Mouse (Mus musculus): Measurements from ENCODE around the gene Hal. TPM values are rescaled to one million over a fixed set of nuclear protein-coding genes. Genes with fewer than 3 reads are reported as not detected.

Hal gene
- polyA plus RNA-seq, 1 experiment from 2014 or later: 0.84 TPM

DNA sequence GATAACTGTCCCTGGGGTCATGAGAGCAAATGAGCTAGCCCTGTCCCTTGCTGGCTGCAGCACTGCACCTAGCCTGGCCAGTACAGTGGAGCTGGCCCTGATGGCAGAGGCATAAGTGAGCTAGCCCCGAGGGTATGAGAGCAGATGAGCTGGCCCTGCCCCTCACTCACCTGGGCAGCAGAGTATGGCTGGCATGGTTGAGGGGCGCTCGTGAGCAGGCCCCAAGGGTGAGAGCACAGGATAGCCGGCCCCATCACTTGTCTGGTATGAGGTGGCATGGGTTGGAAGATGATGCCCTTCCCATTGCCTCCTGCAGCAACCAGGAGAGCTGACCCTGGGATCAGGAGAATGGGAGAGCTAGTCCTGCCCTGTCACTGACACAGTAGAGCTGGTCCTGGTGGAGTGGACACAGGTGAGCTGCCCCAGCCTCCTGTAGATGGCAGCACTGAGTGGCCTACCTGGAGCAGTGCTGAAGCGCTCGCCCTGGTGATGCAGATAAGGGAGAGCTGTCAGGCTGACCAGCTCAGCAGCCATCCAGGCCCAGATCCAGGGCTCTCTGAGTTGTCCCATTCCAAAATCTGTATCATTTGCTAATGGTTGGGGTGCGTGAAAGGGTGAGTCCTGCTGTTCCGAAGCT lies 3.4 kb upstream of the Hal start:
- 78% methylated on average over 8 of the region's 8 CpGs for WGBS
- 0 out of 2 replicates have a peak, but pooled peaks cover 3% of the 10 kb centered on the region for H3K4me1 ChIP-seq (replicated peaks)
- no peaks in the 10 kb centered on the region for H3K27me3 ChIP-seq (replicated peaks)
- ATAC-seq: peak; percentile 65
- H3K4me3 ChIP-seq (replicated peaks): no peak overlapping the region
- H3K9me3 ChIP-seq: no peaks in the 10 kb centered on the region
- H3K36me3 ChIP-seq: peaks cover 24% of the 10 kb centered on the region
- no peak overlapping the region for H3K27ac ChIP-seq
- H3K9ac ChIP-seq: no peak overlapping the region
- H3K4me2 ChIP-seq (replicated peaks): no peak overlapping the region

DNA sequence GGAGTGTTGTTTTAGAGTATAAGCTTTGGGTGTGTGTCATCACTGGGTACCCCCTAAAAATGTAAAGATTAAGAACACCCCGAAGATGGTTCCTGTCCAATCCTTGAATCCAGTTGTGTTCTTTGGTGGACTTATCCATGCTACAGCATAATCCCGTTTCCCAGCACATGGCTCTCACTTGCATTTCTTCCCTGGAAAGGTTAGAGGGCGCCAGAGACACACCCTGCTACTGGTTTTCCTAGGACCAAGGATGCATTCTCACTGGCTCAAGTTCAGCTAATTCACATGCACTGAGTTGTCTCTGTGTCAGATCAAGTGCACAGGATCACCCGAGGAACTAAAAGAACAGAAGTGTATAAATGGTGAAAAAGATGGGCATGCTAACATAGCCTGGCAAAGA lies 1.9 kb upstream of the Hal start:
- Histone ChIP-seq H3K9me3 (no peaks in the 10 kb centered on the region), H3K4me2 (replicated peaks) (no peak overlapping the region), H3K27me3 (replicated peaks) (no peaks in the 10 kb centered on the region), H3K9ac (no peak overlapping the region), H3K4me1 (replicated peaks) (0 out of 2 replicates have a peak, but pooled peaks cover 3% of the 10 kb centered on the region), H3K4me3 (replicated peaks) (no peak overlapping the region), H3K27ac (no peak overlapping the region), H3K36me3 (peaks cover 11% of the 10 kb centered on the region; the same call in 1 of the 2 replicates)
- 0 out of 2 replicates have a peak, but pooled peaks have one; percentile 2 for ATAC-seq
- 27% methylated on average over 4 of the region's 4 CpGs for WGBS

DNA sequence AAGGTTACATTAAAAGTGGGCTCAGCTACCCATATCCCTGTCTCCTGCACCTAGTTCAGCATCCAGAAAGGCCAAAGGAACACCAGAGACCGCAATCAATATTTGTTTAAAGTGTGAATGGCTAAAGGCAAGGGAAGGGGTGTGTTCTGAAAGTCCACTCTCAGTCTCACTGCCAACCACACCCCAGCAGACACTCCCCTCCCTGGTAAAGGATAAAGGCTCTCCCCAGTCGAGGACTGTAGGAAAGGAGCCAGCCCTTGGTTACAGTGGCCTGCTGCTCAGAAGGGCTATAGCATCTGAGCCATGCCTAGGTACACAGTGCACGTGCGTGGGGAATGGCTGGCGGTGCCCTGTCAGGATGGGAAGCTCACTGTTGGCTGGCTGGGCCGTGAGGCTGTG lies 259 bp downstream of the Hal start:
- 0 out of 2 replicates have a peak, but pooled peaks cover 3% of the 10 kb centered on the region for H3K4me1 ChIP-seq (replicated peaks)
- 0 out of 2 replicates have a peak, but pooled peaks have one; percentile 46 for ATAC-seq

DNA sequence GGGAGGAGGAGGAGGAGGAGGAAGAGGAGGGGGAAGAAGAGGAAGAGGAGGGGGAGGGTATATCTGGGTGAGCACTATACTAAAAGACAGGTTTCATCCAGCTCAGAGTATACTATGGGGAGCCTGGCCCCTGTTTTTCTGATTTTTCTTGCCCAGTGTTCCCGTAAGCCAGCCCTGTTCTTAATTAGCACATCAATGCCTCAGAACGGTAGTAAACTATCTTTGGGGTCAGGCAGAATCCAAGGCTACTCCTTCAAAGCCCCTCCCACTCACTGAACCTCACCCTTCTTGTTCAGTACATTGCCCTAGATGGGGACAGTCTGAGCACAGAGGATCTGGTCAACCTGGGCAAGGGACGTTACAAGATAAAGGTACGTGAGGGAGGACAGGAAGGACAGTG lies 1.9 kb downstream of the Hal start:
- no peak overlapping the region for H3K4me2 ChIP-seq (replicated peaks)
- H3K4me3 ChIP-seq (replicated peaks): no peak overlapping the region
- no peaks in the 10 kb centered on the region for H3K9me3 ChIP-seq
- no peaks in the 10 kb centered on the region for H3K27me3 ChIP-seq (replicated peaks)
- WGBS: 50% methylated on average over 4 of the region's 4 CpGs
- H3K36me3 ChIP-seq: no peaks in the 10 kb centered on the region
- no peak overlapping the region for H3K9ac ChIP-seq
- no peak overlapping the region for H3K27ac ChIP-seq
- 0 out of 2 replicates have a peak, but pooled peaks cover 3% of the 10 kb centered on the region for H3K4me1 ChIP-seq (replicated peaks)
- ATAC-seq: no peak

More for the DNA sequence above, 259 bp downstream of the Hal start:
- Histone ChIP-seq H3K9ac (no peak overlapping the region), H3K27ac (no peak overlapping the region), H3K4me3 (replicated peaks) (no peak overlapping the region), H3K27me3 (replicated peaks) (no peaks in the 10 kb centered on the region), H3K4me2 (replicated peaks) (no peak overlapping the region), H3K9me3 (no peaks in the 10 kb centered on the region), H3K36me3 (peaks cover 4% of the 10 kb centered on the region; the same call in 1 of the 2 replicates)
- WGBS: 72% methylated on average over 6 of the region's 6 CpGs

DNA sequence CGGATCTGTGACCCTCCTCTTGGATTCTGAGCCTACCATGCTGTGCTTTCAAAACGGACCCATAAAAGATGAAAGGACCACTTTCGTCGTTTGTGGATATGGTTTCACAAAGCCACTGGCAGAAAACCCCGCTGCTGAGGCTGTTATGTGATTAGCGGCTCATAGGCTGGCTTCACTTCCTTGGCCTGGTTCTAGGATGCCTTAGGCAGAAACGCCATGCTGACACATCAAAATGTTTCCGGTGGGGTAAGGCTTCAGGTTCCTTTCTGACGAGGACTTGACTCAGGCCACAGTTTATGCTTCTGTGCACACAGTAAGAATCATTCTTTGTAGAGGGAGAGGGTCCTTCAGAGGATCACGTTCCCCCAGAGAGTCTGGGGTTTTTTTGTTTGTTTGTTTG lies 12.3 kb downstream of the Hal start:
- WGBS: 64% methylated on average over 10 of the region's 10 CpGs
- H3K27me3 ChIP-seq (replicated peaks): no peaks in the 10 kb centered on the region
- H3K4me3 ChIP-seq (replicated peaks): no peak overlapping the region
- H3K4me2 ChIP-seq (replicated peaks): no peak overlapping the region
- no peak for ATAC-seq
- H3K4me1 ChIP-seq (replicated peaks): no peaks in the 10 kb centered on the region
- H3K9ac ChIP-seq: no peak overlapping the region
- H3K36me3 ChIP-seq: no peaks in the 10 kb centered on the region
- no peaks in the 10 kb centered on the region for H3K9me3 ChIP-seq
- H3K27ac ChIP-seq: no peak overlapping the region

DNA sequence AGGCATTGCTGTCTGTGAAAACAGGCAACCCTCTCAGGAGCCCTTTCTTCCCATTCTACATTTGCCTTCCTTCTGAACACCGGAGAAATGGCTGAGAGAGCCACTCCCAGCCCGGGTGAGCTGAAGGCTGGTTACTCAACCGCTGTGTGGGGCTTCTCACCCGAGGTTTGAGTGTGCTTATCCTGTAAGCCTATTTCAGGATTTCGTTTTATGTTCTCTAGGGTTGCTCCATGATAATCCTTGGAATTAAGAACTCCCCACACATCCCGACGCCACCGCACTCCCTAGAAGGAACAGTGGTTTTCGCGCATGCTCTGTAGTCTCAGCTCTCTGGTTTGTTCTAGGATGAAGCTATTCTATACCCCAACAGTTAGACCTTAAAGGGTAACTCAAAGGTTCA lies 12.8 kb downstream of the Hal start:
- H3K4me2 ChIP-seq (replicated peaks): no peak overlapping the region
- WGBS: 76% methylated on average over 10 of the region's 10 CpGs
- H3K4me3 ChIP-seq (replicated peaks): no peak overlapping the region
- no peaks in the 10 kb centered on the region for H3K27me3 ChIP-seq (replicated peaks)
- H3K9me3 ChIP-seq: no peaks in the 10 kb centered on the region
- no peak for ATAC-seq
- H3K4me1 ChIP-seq (replicated peaks): no peaks in the 10 kb centered on the region
- H3K9ac ChIP-seq: no peak overlapping the region
- no peaks in the 10 kb centered on the region for H3K36me3 ChIP-seq
- no peak overlapping the region for H3K27ac ChIP-seq

DNA sequence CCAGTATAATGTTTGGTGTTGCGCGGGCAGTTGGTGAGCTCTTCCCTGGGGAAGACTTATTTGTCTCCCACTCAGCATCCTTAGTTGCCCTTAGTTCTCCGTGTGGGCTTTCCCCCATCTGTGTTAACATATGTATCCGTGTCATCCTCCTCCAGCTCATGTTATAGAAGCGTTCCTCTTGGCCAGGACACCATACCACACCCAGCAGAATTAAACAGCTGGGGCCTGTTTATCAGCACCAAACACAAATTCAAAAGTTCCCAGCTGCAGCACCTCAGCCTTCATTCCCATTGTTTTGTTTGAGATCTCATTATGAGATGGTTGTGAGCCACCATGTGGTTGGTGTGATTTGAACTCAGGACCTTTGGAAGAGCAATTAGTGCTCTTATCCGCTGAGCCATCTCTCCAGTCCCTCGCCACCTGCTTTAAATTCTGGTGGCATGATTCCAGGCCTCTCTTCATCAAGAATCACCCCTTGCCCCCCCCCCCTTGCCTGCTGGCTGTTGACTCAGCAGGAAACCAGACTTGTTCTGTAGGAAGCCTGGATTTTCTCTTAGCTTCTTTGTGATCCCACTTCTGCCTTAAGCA lies 19.9 kb downstream of the Hal start:
- Histone ChIP-seq H3K4me2 (replicated peaks) (no peak overlapping the region), H3K4me3 (replicated peaks) (no peak overlapping the region), H3K36me3 (no peaks in the 10 kb centered on the region), H3K9me3 (no peaks in the 10 kb centered on the region), H3K27me3 (replicated peaks) (no peaks in the 10 kb centered on the region), H3K27ac (no peak overlapping the region), H3K9ac (no peak overlapping the region), H3K4me1 (replicated peaks) (no peaks in the 10 kb centered on the region)
- 79% methylated on average over 7 of the region's 7 CpGs for WGBS
- no peak for ATAC-seq

DNA sequence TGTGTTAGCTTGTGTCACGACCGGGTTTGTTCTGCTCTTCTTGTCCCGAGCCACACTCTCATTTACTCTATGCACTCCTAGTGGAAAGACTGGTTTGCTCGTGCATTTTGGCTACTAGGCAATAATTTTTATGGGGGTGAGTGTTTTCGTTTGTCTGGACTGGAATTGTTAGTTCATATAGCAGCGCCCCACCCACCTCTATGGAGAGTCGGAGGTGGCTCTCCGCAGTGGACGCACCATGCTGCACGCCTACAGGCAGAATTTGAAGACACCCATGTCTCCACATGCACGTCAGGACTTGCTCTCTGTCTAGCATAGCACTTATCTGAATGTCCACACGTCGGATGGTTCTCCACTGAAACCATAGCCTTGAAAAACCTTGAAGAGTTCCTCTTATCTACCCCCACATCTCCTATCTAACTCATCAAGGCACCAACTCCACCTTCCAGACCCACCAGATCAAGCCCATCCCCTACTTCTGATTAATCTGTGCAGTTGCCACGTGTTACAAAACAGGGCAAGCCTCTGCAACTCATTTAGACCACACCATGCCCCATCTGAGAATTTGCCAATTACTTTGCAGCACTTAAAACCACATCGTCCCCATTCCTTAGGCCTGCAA lies 21.1 kb downstream of the Hal start:
- Histone ChIP-seq H3K9ac (no peak overlapping the region), H3K4me2 (replicated peaks) (no peak overlapping the region), H3K27ac (no peak overlapping the region), H3K36me3 (no peaks in the 10 kb centered on the region), H3K9me3 (no peaks in the 10 kb centered on the region), H3K27me3 (replicated peaks) (no peaks in the 10 kb centered on the region), H3K4me1 (replicated peaks) (no peaks in the 10 kb centered on the region), H3K4me3 (replicated peaks) (no peak overlapping the region)
- 73% methylated on average over 15 of the region's 15 CpGs for WGBS
- ATAC-seq: peak; percentile 39

DNA sequence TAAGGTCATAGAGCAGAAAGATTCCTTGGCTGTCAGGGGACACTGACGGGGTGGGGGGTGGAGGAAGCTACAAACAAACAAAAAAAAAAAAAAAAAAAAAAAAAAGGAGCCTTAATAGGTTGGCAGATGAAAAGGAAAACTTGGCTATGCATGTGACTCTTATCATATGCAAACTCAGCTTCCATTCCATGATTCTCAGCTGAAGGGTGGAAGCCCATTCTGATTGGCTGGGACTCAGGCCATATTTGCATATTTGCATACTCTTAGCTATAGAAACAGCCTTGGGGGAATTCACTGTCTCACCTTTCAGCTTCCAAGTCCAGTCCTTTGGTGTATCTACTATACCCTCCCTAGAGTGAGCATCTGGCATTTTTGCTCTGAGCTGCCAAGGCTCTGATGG lies 26.9 kb downstream of the Hal start:
- no peaks in the 10 kb centered on the region for H3K27me3 ChIP-seq (replicated peaks)
- H3K4me3 ChIP-seq (replicated peaks): no peak overlapping the region
- H3K4me1 ChIP-seq (replicated peaks): no peaks in the 10 kb centered on the region
- no peak for ATAC-seq
- H3K9me3 ChIP-seq: no peaks in the 10 kb centered on the region
- no peak overlapping the region for H3K27ac ChIP-seq
- WGBS: 30% methylated on average over 1 of the region's 1 CpGs
- H3K36me3 ChIP-seq: no peaks in the 10 kb centered on the region
- H3K9ac ChIP-seq: no peak overlapping the region
- no peak overlapping the region for H3K4me2 ChIP-seq (replicated peaks)

DNA sequence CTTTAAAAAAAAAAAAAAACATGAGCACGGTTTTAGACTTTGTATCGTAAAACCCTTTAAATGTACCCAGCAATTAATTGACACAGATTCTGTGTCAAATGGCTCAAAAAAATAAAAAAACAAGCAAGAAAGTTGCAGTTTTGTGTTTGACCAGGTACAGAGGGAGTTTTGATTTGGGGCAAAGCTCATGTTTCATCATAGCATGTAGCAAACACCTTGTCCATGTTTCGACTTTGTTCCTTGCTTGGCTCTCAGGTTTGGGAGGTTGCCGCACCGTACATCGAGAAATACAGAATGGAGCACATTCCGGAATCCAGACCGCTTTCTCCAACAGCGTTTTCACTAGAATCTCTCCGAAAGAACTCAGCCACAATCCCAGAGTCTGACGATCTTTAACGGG lies 27.4 kb downstream of the Hal start:
- Histone ChIP-seq H3K36me3 (no peaks in the 10 kb centered on the region), H3K27ac (no peak overlapping the region), H3K9me3 (no peaks in the 10 kb centered on the region), H3K27me3 (replicated peaks) (no peaks in the 10 kb centered on the region), H3K4me3 (replicated peaks) (no peak overlapping the region), H3K4me2 (replicated peaks) (no peak overlapping the region), H3K4me1 (replicated peaks) (no peaks in the 10 kb centered on the region), H3K9ac (no peak overlapping the region)
- WGBS: 78% methylated on average over 12 of the region's 12 CpGs
- no peak for ATAC-seq

DNA sequence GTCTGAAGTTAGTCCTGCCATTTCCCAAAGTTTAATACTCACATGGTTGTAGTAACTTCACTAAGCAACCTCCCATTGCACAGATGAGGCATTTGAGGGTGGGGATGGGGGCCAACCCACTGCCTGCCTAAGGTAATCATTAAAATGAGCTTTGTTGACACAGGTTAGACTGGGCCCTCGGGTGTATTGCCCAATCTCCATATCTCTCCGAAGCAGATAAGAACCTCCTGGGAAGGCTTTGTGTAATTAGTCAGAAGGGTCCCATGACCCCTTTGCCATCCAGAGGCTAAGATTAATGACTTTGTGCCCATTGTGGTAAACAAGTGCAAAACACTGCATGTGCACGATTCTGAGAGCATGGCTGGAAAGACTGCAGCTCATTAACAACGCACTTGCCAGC lies 29.2 kb downstream of the Hal start:
- peak; percentile 94 for ATAC-seq

DNA sequence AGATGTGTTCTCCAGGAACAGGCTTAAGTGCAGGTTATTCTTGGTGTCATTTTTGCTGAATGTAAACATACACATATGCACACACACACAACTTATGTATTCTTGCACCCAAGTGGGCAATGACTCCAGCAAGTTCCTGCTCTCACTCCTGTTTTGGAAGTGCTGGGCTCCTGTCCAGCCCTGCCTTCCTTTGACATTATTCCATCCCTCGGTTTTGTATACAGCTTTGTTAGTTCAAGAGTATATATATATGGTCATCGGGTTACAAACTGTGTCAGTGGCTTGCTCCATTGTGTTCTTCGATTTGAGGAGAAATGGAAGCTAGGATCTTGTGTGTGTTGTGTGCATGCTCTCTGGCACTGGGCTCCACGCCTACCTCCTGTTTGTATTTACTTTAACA lies 29.6 kb downstream of the Hal start:
- Histone ChIP-seq H3K4me2 (replicated peaks) (no peak overlapping the region), H3K27me3 (replicated peaks) (no peaks in the 10 kb centered on the region), H3K9ac (no peak overlapping the region), H3K27ac (no peak overlapping the region), H3K36me3 (no peaks in the 10 kb centered on the region), H3K4me3 (replicated peaks) (no peak overlapping the region), H3K4me1 (replicated peaks) (no peaks in the 10 kb centered on the region), H3K9me3 (no peaks in the 10 kb centered on the region)
- WGBS: 73% methylated on average over 4 of the region's 4 CpGs
- peak; percentile 34 for ATAC-seq

More for the DNA sequence above, 29.2 kb downstream of the Hal start:
- H3K27ac ChIP-seq: no peak overlapping the region
- no peaks in the 10 kb centered on the region for H3K9me3 ChIP-seq
- WGBS: 25% methylated on average over 4 of the region's 4 CpGs
- H3K9ac ChIP-seq: no peak overlapping the region
- no peak overlapping the region for H3K4me2 ChIP-seq (replicated peaks)
- no peak overlapping the region for H3K4me3 ChIP-seq (replicated peaks)
- no peaks in the 10 kb centered on the region for H3K27me3 ChIP-seq (replicated peaks)
- no peaks in the 10 kb centered on the region for H3K4me1 ChIP-seq (replicated peaks)
- H3K36me3 ChIP-seq: no peaks in the 10 kb centered on the region

Data from intestine, embryonic 15.5 days (tissue).